Mouse (Mus musculus): ENCODE data around the gene Rabgap1l. TPM values are rescaled to one million over a fixed set of nuclear protein-coding genes. Genes with fewer than 3 reads are reported as not detected.
A peak's percentile ranks its signal among the peaks of the same experiment; 100 is the strongest.

Rabgap1l gene
- polyA plus RNA-seq, 1 experiment from 2014 or later: 35.9 TPM

DNA sequence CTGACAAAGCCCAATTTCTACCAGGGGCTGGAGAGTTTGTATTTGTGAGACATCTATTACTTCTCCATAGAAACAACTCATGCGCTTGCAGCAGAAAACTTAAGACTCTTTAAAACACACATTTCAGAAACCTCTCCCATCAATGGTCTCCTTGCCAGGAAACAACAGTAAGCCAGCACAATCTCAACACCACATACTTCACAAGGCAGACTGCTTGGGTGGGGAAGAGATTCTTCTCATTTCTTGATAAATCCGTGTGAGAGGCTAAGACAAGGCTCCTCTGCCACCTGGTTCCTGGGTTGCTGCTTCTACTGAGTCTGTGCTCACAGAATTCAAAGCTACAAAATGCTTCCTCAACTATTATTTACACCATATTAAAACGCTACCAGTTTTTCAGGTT is 543.2 kb downstream of the Rabgap1l start:
- Histone ChIP-seq H3K27me3 (no peaks in the 10 kb centered on the region), H3K27ac (replicated peaks) (no peak overlapping the region), H3K4me3 (no peak overlapping the region), H3K9ac (replicated peaks) (no peak overlapping the region), H3K4me2 (replicated peaks) (no peak overlapping the region), H3K9me3 (no peaks in the 10 kb centered on the region), H3K4me1 (0 out of 2 replicates have a peak, but pooled peaks cover 4% of the 10 kb centered on the region), H3K36me3 (no peaks in the 10 kb centered on the region)
- 82% methylated on average over 3 of the region's 3 CpGs for WGBS
- ATAC-seq (replicated peaks): no peak

DNA sequence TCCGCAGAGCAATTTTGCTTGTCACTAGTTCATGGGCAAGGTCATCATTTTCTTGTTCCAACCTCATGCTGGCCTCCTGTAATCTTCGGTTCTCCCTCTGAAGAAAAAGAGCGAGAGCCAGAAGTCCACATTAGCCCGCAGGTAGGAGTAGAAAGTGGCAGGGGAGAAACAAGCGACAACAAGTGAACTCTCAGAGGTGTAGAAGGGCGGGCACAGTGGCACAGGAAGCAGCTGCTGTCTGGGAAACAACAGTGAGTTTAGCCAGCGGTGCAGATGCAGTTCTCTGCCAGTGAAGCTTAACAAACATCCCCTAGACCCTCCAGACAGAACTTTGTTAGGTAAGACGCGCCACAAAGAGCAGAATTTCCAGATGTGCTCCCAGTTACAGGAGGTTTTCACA is 545.5 kb downstream of the Rabgap1l start:
- Histone ChIP-seq H3K27ac (replicated peaks) (no peak overlapping the region), H3K4me1 (0 out of 2 replicates have a peak, but pooled peaks cover 4% of the 10 kb centered on the region), H3K36me3 (no peaks in the 10 kb centered on the region), H3K4me3 (no peak overlapping the region), H3K9me3 (no peaks in the 10 kb centered on the region), H3K27me3 (no peaks in the 10 kb centered on the region), H3K4me2 (replicated peaks) (no peak overlapping the region), H3K9ac (replicated peaks) (no peak overlapping the region)
- 86% methylated on average over 9 of the region's 9 CpGs for WGBS
- ATAC-seq (replicated peaks): no peak

DNA sequence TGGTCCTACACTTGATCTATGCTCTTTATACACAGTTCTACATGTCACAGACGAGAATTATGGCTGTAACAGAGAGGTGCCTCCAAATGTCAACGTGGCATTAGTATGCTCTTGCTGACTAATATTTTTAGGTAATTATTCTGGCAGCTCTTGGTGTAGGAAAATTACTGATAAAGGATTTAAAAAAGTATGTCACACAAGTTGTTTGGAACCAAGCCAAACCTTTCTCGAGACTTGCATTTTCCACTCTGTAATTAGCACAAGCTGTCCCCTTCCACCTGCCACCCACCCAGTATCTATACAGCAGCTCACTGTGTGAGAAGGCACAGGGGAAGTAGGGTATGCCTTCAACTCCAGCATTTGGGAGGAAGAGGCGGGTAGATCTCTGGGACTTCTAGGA is 546.2 kb downstream of the Rabgap1l start:
- ATAC-seq (replicated peaks): peak; percentile 72; the same call in 1 of the 2 replicates
- WGBS: 56% methylated on average over 4 of the region's 4 CpGs

DNA sequence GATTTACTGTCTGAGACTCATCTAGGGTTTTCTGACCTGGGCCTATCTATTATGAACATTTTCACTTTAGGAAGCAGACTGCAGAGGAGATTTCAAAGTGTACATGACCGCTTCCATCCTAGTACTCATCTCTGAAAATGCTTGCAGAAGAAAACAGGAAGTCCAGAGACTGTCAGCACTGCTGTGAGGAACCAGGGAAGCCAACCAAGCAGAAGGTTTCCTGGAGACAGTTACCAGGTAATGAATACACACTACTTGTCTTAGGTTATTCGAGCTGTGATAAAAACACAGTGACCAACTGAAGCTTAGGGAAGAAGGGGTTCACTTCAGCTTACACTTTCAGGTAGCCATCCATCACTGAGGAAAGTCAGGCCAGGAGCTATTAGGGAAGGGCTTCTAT is 547.1 kb downstream of the Rabgap1l start:
- Histone ChIP-seq H3K27me3 (no peaks in the 10 kb centered on the region), H3K4me2 (replicated peaks) (no peak overlapping the region), H3K9ac (replicated peaks) (no peak overlapping the region), H3K4me3 (no peak overlapping the region), H3K27ac (replicated peaks) (no peak overlapping the region), H3K4me1 (0 out of 2 replicates have a peak, but pooled peaks cover 4% of the 10 kb centered on the region), H3K36me3 (no peaks in the 10 kb centered on the region), H3K9me3 (no peaks in the 10 kb centered on the region)
- no peak for ATAC-seq (replicated peaks)
- 87% methylated on average over 2 of the region's 2 CpGs for WGBS

More for the DNA sequence above, 546.2 kb downstream of the Rabgap1l start:
- Histone ChIP-seq H3K4me1 (0 out of 2 replicates have a peak, but pooled peaks cover 4% of the 10 kb centered on the region), H3K27me3 (no peaks in the 10 kb centered on the region), H3K9ac (replicated peaks) (no peak overlapping the region), H3K27ac (replicated peaks) (no peak overlapping the region), H3K9me3 (no peaks in the 10 kb centered on the region), H3K4me3 (no peak overlapping the region), H3K36me3 (no peaks in the 10 kb centered on the region), H3K4me2 (replicated peaks) (no peak overlapping the region)

DNA sequence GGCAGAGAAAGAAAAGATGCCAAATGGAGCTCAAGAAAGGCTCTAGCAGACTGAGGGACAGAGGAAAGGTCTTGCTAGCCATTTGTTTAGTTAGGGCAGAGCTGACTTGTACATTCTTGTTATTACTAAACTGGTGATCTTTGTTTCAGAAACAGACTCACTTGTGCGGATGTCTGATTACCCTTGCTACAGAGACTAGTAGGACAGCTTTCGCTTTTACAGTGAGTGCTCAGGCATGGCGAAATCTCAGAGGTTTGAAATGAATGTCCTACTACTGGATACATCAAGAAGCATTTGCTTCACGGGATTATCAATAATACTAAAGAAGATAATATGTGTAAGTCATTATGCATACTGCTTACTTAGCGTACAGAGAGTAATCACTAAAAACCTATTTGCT is 548.3 kb downstream of the Rabgap1l start:
- H3K27me3 ChIP-seq: no peaks in the 10 kb centered on the region
- H3K9me3 ChIP-seq: no peaks in the 10 kb centered on the region
- H3K4me2 ChIP-seq (replicated peaks): no peak overlapping the region
- H3K4me3 ChIP-seq: no peak overlapping the region
- no peak for ATAC-seq (replicated peaks)
- 0 out of 2 replicates have a peak, but pooled peaks cover 4% of the 10 kb centered on the region for H3K4me1 ChIP-seq
- WGBS: 91% methylated on average over 5 of the region's 5 CpGs
- no peak overlapping the region for H3K9ac ChIP-seq (replicated peaks)
- H3K27ac ChIP-seq (replicated peaks): no peak overlapping the region
- no peaks in the 10 kb centered on the region for H3K36me3 ChIP-seq

DNA sequence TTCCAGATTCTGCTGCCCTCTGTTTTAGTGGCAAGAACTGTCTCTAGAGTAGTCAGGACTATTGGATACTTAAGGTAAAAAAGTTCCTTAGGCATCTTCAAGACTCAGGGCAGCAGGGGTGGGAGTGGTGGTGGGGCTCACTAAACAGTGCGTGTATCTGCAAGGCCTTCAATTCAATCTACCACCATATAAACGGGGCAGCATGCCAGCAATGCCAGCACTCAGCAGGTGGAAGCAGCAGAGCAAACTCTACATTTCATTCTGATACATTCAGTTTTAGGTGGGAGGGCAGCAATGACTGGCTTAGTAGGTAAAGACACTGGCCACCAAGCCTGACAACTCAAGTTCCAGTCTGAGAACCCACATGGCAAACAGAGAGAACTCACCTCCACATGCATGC is 552.9 kb downstream of the Rabgap1l start:
- WGBS: 82% methylated on average over 2 of the region's 2 CpGs
- ATAC-seq (replicated peaks): no peak

DNA sequence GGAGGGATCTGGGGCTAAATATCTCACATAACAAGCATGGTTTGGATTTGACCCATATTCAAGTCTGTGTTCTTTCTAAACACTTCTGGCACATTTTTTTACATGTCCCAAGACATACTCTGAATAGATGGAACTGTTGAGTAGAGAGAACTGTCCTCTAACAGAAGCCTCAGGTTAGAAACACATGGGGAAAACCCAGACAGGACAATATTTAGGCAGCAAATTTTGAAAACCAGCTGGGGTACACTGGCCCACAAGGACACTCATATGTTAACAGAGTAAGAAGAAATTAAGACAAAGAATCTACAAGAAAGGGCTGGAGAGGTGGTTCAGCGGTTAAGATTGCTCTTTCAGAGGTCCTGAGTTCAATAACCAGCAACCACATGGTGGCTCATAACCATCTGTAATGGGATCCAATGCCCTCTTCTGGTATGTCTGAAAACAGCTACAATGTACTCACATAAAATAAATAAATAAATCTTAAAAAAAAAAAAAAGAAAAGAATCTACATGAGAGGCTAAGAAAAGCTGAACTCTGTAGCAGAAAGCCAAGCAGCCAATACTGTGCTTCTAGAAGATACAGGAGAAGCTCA is 554.1 kb downstream of the Rabgap1l start:
- H3K9ac ChIP-seq (replicated peaks): no peak overlapping the region
- no peak for ATAC-seq (replicated peaks)
- no peaks in the 10 kb centered on the region for H3K27me3 ChIP-seq
- no peaks in the 10 kb centered on the region for H3K9me3 ChIP-seq
- no peak overlapping the region for H3K4me3 ChIP-seq
- no peak overlapping the region for H3K27ac ChIP-seq (replicated peaks)
- H3K4me2 ChIP-seq (replicated peaks): no peak overlapping the region
- 89% methylated on average over 1 of the region's 1 CpGs for WGBS
- H3K36me3 ChIP-seq: 0 out of 2 replicates have a peak, but pooled peaks cover 2% of the 10 kb centered on the region
- no peaks in the 10 kb centered on the region for H3K4me1 ChIP-seq

More for the DNA sequence above, 552.9 kb downstream of the Rabgap1l start:
- Histone ChIP-seq H3K27me3 (no peaks in the 10 kb centered on the region), H3K36me3 (0 out of 2 replicates have a peak, but pooled peaks cover 2% of the 10 kb centered on the region), H3K4me3 (no peak overlapping the region), H3K27ac (replicated peaks) (no peak overlapping the region), H3K4me1 (no peaks in the 10 kb centered on the region), H3K9me3 (no peaks in the 10 kb centered on the region), H3K4me2 (replicated peaks) (no peak overlapping the region), H3K9ac (replicated peaks) (no peak overlapping the region)

DNA sequence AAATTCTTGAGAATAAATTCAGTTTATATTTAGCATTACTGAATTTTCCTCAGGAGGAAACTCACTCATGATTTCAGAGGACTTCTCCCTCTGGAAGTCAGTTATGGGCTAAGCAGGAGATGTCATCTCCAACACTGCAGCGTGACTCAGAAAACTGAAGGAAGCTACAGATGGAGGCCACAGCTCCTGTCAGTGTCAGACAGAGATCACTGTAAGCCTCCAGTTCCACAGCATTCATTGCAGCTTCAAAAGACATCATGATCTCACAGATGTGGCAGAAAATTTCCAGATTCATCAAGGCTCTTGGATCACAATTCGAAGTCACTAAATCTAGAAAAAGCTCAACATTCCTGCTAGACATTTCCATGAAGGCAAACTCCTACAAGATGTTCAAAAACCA is 555.0 kb downstream of the Rabgap1l start:
- Histone ChIP-seq H3K27ac (replicated peaks) (no peak overlapping the region), H3K9ac (replicated peaks) (no peak overlapping the region), H3K4me1 (no peaks in the 10 kb centered on the region), H3K36me3 (0 out of 2 replicates have a peak, but pooled peaks cover 2% of the 10 kb centered on the region), H3K4me3 (no peak overlapping the region), H3K27me3 (no peaks in the 10 kb centered on the region), H3K9me3 (no peaks in the 10 kb centered on the region), H3K4me2 (replicated peaks) (no peak overlapping the region)
- ATAC-seq (replicated peaks): no peak
- 91% methylated on average over 2 of the region's 2 CpGs for WGBS

DNA sequence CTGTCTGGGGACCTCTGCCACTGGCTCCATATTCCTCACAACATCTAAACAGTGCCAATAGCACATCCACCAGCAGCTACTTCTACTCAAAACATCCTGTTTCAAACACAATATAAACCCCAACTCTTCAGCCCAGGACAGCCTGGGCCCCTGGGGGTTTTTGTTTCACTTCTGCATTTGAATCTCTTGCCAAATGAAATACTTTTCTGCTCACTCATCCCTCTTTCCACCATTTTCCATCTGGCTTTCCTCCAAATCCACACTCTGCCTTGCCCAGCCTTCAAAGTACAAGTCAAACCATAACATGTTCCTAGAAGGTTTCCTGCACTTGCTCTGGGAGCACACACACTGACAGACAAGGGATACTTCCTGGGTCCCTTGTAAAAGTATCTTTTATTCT is 559.1 kb downstream of the Rabgap1l start:
- peaks cover 6% of the 10 kb centered on the region for H3K4me1 ChIP-seq
- H3K4me2 ChIP-seq (replicated peaks): no peak overlapping the region
- no peak for ATAC-seq (replicated peaks)
- 0 out of 2 replicates have a peak overlapping the region, but pooled peaks have one; percentile 35 for H3K27ac ChIP-seq (replicated peaks)
- 0 out of 2 replicates have a peak, but pooled peaks cover 2% of the 10 kb centered on the region for H3K36me3 ChIP-seq
- no peaks in the 10 kb centered on the region for H3K27me3 ChIP-seq
- no peak overlapping the region for H3K4me3 ChIP-seq
- no peaks in the 10 kb centered on the region for H3K9me3 ChIP-seq
- no peak overlapping the region for H3K9ac ChIP-seq (replicated peaks)

DNA sequence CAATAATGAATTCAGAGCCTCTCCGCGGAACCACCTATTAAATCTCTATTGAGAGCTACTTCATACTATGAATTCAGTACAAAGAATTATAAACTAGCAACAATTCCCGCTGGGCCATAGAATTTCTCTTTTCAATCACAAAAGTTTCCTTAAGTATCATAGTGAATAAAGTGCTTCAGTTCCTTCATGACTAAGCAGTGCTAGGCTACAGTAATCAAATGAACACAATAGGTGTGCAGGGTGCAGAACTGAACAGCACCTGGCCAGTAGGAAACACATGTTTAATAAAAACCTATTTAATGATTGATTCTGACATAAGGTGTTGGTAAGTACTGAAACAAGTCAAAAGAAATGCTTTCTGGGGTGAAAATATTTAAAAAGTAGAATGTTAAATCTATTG is 560.9 kb downstream of the Rabgap1l start:
- Histone ChIP-seq H3K9me3 (no peaks in the 10 kb centered on the region), H3K27ac (replicated peaks) (0 out of 2 replicates have a peak overlapping the region, but pooled peaks have one; percentile 41), H3K27me3 (no peaks in the 10 kb centered on the region), H3K36me3 (no peaks in the 10 kb centered on the region), H3K9ac (replicated peaks) (no peak overlapping the region), H3K4me2 (replicated peaks) (no peak overlapping the region), H3K4me1 (peaks cover 6% of the 10 kb centered on the region), H3K4me3 (no peak overlapping the region)
- 0 out of 2 replicates have a peak, but pooled peaks have one; percentile 41 for ATAC-seq (replicated peaks)
- WGBS: 46% methylated on average over 3 of the region's 3 CpGs

DNA sequence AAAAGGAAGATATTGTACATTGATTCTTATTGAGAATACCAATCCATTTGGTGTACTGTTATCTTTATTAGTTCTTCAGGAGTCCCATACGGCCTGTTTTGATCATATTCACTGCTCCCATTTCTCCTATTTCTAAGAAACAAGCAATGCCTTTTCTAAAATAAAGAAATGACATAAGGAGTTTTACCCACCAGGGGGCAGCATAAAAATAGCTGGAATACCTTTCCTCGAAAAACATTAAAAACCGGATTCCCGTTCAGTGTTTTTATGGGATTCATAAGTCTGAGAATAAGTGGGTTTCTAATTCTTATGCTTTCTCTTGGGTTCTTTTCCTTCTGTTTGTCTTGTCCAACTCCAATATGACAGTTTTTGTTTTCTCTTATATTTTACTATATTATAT is 562.0 kb downstream of the Rabgap1l start:
- Histone ChIP-seq H3K36me3 (no peaks in the 10 kb centered on the region), H3K4me1 (peaks cover 6% of the 10 kb centered on the region), H3K4me3 (no peak overlapping the region), H3K9ac (replicated peaks) (no peak overlapping the region), H3K4me2 (replicated peaks) (no peak overlapping the region), H3K9me3 (no peaks in the 10 kb centered on the region), H3K27ac (replicated peaks) (no peak overlapping the region), H3K27me3 (no peaks in the 10 kb centered on the region)
- 49% methylated on average over 4 of the region's 4 CpGs for WGBS
- no peak for ATAC-seq (replicated peaks)

DNA sequence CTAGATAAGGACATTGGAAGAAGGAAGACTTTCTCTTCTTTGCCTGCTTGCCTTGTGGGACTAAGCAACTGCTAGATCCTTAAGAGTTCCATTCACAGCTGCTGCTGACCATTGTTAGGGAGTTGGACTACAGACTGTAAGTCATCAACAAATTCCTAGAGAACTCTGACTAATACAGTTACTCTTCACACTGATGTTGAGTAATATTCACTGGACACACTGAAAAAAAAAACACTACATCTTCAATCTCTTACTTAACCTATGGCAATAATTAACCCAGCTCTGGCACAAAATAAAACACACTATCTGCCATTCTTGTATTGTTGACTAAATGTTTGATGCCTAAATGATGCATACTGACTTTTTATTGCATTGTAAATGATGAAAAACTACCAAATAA is 565.2 kb downstream of the Rabgap1l start:
- no peaks in the 10 kb centered on the region for H3K27me3 ChIP-seq
- peaks cover 6% of the 10 kb centered on the region for H3K4me1 ChIP-seq
- H3K36me3 ChIP-seq: no peaks in the 10 kb centered on the region; the same call in 1 of the 2 replicates
- H3K4me3 ChIP-seq: no peak overlapping the region
- no peak overlapping the region for H3K4me2 ChIP-seq (replicated peaks)
- no peak overlapping the region for H3K27ac ChIP-seq (replicated peaks)
- no peaks in the 10 kb centered on the region for H3K9me3 ChIP-seq
- ATAC-seq (replicated peaks): no peak
- no peak overlapping the region for H3K9ac ChIP-seq (replicated peaks)

DNA sequence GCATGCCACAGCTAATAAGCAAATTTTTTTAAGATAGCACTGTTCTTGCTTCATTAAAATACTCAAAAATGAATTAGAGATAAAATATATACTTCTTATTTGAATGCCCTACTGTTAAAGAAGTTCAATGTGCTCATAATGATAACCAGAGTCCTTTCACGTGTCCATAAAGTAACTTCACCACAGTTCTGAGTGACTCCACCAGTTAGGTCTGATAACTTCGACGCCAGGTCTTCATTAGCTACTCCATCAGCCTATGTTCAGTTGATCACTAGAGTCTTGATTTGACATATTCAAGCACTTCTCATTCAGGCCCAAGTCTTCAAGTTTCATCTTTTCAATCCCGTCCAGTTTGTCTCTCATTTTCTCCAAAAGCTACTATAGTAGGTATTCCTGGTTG is 565.8 kb downstream of the Rabgap1l start:
- H3K27me3 ChIP-seq: no peaks in the 10 kb centered on the region
- no peak for ATAC-seq (replicated peaks)
- H3K4me1 ChIP-seq: peaks cover 6% of the 10 kb centered on the region
- H3K27ac ChIP-seq (replicated peaks): no peak overlapping the region
- no peak overlapping the region for H3K4me3 ChIP-seq
- WGBS: 93% methylated on average over 4 of the region's 4 CpGs
- H3K4me2 ChIP-seq (replicated peaks): no peak overlapping the region
- no peaks in the 10 kb centered on the region for H3K9me3 ChIP-seq
- no peak overlapping the region for H3K9ac ChIP-seq (replicated peaks)
- no peaks in the 10 kb centered on the region; the same call in 1 of the 2 replicates for H3K36me3 ChIP-seq
